Mouse (Mus musculus) MEL (cell line): ENCODE results near the gene Fam208a.

Source experiments
- CTCF ChIP-seq, 3 experiments: IDR thresholded peaks in 2 of 3; conservative IDR thresholded peaks in 1 of 3; 2 replicates each; pipeline ENCODE4 v1.5.1; 2011 to 2012; ENCODE audit warnings: low read length in 3 of 3, low read depth in 2 of 3, mild to moderate bottlenecking in 2 of 3, improper control_type of control experiment in 1 of 3, inconsistent platforms in 1 of 3, mixed read lengths in 1 of 3, moderate library complexity in 1 of 3; ENCODE audit not compliant: control insufficient read depth in 1 of 3, insufficient read depth in 1 of 3, poor library complexity in 1 of 3, severe bottlenecking in 1 of 3
- GATA1 ChIP-seq: IDR thresholded peaks from 2 replicates; pipeline ENCODE4 v1.6.1; 2011; ENCODE audit warnings: low read depth, low read length, improper control_type of control experiment
- MAFK ChIP-seq: IDR thresholded peaks from 2 replicates; pipeline ENCODE4 v1.6.1; 2011; ENCODE audit warnings: low read depth, mild to moderate bottlenecking, low read length, improper control_type of control experiment, borderline replicate concordance
- MAX ChIP-seq: IDR thresholded peaks from 2 replicates; pipeline ENCODE4 v1.6.1; 2011; ENCODE audit warnings: low read length, improper control_type of control experiment
- NRF1 ChIP-seq: IDR thresholded peaks from 2 replicates; pipeline ENCODE4 v1.6.1; 2014; ENCODE audit warnings: low read depth, mild to moderate bottlenecking, inconsistent platforms, low read length, improper control_type of control experiment, moderate library complexity; ENCODE audit not compliant: poor library complexity, insufficient read depth, severe bottlenecking
- POLR2A ChIP-seq, 2 experiments: IDR thresholded peaks; 2 replicates each; pipeline ENCODE4 v1.6.1; 2011 to 2012; ENCODE audit warnings: low read length in 2 of 2, mild to moderate bottlenecking in 2 of 2, control low read depth in 1 of 2, improper control_type of control experiment in 1 of 2, low read depth in 1 of 2, moderate library complexity in 1 of 2; ENCODE audit not compliant: control insufficient read depth in 1 of 2, insufficient read depth in 1 of 2, poor library complexity in 1 of 2
- POLR2AphosphoS2 ChIP-seq: IDR thresholded peaks from 2 replicates; pipeline ENCODE4 v1.6.1; 2011; ENCODE audit warnings: low read length, improper control_type of control experiment
- TAL1 ChIP-seq: IDR thresholded peaks from 2 replicates; pipeline ENCODE4 v1.6.1; 2012; ENCODE audit warnings: mild to moderate bottlenecking, inconsistent platforms, low read length, moderate library complexity, mixed read lengths

DNA sequence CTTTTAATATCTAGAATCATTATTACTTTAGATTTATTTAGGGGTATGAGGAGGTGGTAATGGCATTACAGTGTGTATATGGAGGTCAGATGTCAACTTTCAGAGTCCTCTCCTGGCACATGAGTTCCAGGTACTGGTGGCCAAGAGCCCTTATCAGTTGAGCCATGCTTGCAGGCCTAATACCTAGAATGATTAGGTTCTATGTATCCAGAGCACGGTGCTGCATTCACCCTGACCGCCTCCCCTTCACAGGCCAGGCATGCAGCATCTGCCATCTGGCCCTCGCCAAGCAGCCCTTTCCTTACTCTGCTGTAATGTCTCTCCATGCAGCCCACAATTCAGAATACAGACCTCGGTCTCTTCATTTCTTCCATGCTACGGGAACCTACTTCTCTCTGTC is 62.8 kb downstream of the Fam208a start:
- TF ChIP-seq POLR2A (IDR thresholded peaks at IDR 0.05; ENCODE audit: control insufficient read depth in 1 of 2, insufficient read depth in 1 of 2, low read depth in 1 of 2, low read length in 2 of 2, poor library complexity in 1 of 2) (no peak), CTCF (IDR thresholded peaks at IDR 0.05 in 2 of 3, conservative IDR thresholded peaks at IDR 0.05 in 1 of 3; ENCODE audit: control insufficient read depth in 1 of 3, insufficient read depth in 1 of 3, low read depth in 2 of 3, low read length in 3 of 3, poor library complexity in 1 of 3, severe bottlenecking in 1 of 3) (no peak), POLR2AphosphoS2 (no peak), MAFK (no peak), NRF1 (no peak), MAX (no peak), TAL1 (no peak), GATA1 (no peak)
